Mouse (Mus musculus) kidney, adult 11 months (tissue): ENCODE measurements around the gene Ccdc106.
"Not testable (repeated sequence)": the region's sequence is repeated elsewhere in the genome, so short reads cannot be mapped to it uniquely, and the experiment has no call there.

Source experiments
- DNase-seq: peaks from one replicate; pipeline ENCODE4 v3.0.0; 2022

The Ccdc106 gene

GRCm38 (mm10) chr7:5052931-5053343 lies 32.6 kb downstream of the Ccdc106 start:
- no peak for DNase-seq

- DNase-seq, result no peak
Measured at GRCm38 (mm10) chr7:5053456-5054179, 33.3 kb downstream of the Ccdc106 start.

GRCm38 (mm10) chr7:5056651-5057263 lies 36.4 kb downstream of the Ccdc106 start:
- no peak for DNase-seq

- no peak for DNase-seq
Measured at GRCm38 (mm10) chr7:5057381-5057780, 37.0 kb downstream of the Ccdc106 start.

GRCm38 (mm10) chr7:5057804-5058203 lies 37.5 kb downstream of the Ccdc106 start:
- no peak for DNase-seq

GRCm38 (mm10) chr7:5058631-5059030 lies 38.3 kb downstream of the Ccdc106 start:
- DNase-seq, result no peak

- DNase-seq, result no peak
Measured at GRCm38 (mm10) chr7:5059421-5059820, 39.1 kb downstream of the Ccdc106 start.

GRCm38 (mm10) chr7:5060239-5060731 lies 39.9 kb downstream of the Ccdc106 start:
- DNase-seq, result peak; percentile 85

GRCm38 (mm10) chr7:5060944-5061773 lies 40.8 kb downstream of the Ccdc106 start:
- peak; percentile 97 for DNase-seq

GRCm38 (mm10) chr7:5061774-5062359 lies 41.5 kb downstream of the Ccdc106 start, which contains the start of gene U2af2:
Gene U2af2 (plus strand): TSS chr7:5062143.
- DNase-seq, result peak; percentile 92

- DNase-seq, result no peak
Measured at GRCm38 (mm10) chr7:5062360-5063001, 42.1 kb downstream of the Ccdc106 start.

GRCm38 (mm10) chr7:5064886-5065285 lies 44.5 kb downstream of the Ccdc106 start:
- no peak for DNase-seq

GRCm38 (mm10) chr7:5073586-5073985 lies 53.2 kb downstream of the Ccdc106 start:
- no peak for DNase-seq

GRCm38 (mm10) chr7:5074984-5075383 lies 54.6 kb downstream of the Ccdc106 start:
- DNase-seq, result no peak

GRCm38 (mm10) chr7:5076931-5077330 lies 56.6 kb downstream of the Ccdc106 start:
- DNase-seq, result no peak

GRCm38 (mm10) chr7:5079365-5080009 lies 59.1 kb downstream of the Ccdc106 start:
- not testable (repeated sequence) for DNase-seq

GRCm38 (mm10) chr7:5080010-5080751 lies 59.8 kb downstream of the Ccdc106 start, which contains the start of gene Epn1:
Gene Epn1 (plus strand): TSS chr7:5080235.
- peak; percentile 94 for DNase-seq

GRCm38 (mm10) chr7:5080815-5081214 lies 60.5 kb downstream of the Ccdc106 start:
- DNase-seq, result no peak

- no peak for DNase-seq
Measured at GRCm38 (mm10) chr7:5081241-5081640, 60.9 kb downstream of the Ccdc106 start.

- DNase-seq, result no peak
Measured at GRCm38 (mm10) chr7:5081939-5082338, 61.6 kb downstream of the Ccdc106 start.
